ENCODE assay signal across 11 mouse cellular contexts in genomic region chr5:75083591-75084392, GRCm38 (mm10). TPM values are rescaled to one million over a fixed set of nuclear protein-coding genes. Genes with fewer than 3 reads are reported as not detected.
DNase-seq lines count a peak whose midpoint lies in the region; ATAC-seq and TF ChIP-seq lines count a peak whose summit lies in the region.
"Had no signal": no experiment of that assay in that cellular context is flagged by ENCODE, and none has a peak within 500 bp of the region (broad histone marks: within the 10 kb centered on the region; RNA-seq: fewer than 3 reads in every experiment).

No protein-coding gene starts in this region.

- no peak for DNase-seq in heart, postnatal 25 days (ENCODE audit: low spot score)
- no peak for DNase-seq in midbrain, postnatal 0 days (ENCODE audit: low spot score)
- DNase-seq in heart, postnatal 0 days (ENCODE audit: low spot score), result no peak
- DNase-seq: gastrocnemius, postnatal 25 days had no signal

- TF ChIP-seq EP300 in heart, postnatal 0 days (IDR thresholded peaks at IDR 0.05; ENCODE audit: low read depth), result no peak

- ATAC-seq in heart, embryonic 13.5 days (ENCODE audit: extremely low read depth, insufficient number of reproducible peaks, low FRiP score, low TSS enrichment), result no peak
- peak; percentile 38; the same call in 1 of the 2 replicates for ATAC-seq in midbrain, embryonic 13.5 days
- ATAC-seq in midbrain, postnatal 0 days (ENCODE audit: low FRiP score), result no peak
- ATAC-seq in heart, postnatal 0 days (ENCODE audit: insufficient read depth, low read depth), result no peak
- no peak for ATAC-seq in stomach, embryonic 16.5 days (ENCODE audit: insufficient read depth, low FRiP score)
- ATAC-seq in cerebellum, adult (ENCODE audit: insufficient number of reproducible peaks, low FRiP score, low TSS enrichment), result no peak
- ATAC-seq in CD4-positive, CD25-positive, alpha-beta regulatory T cell, adult 4 months, result no peak

- H3K36me3 ChIP-seq in heart, embryonic 13.5 days, result no peaks in the 10 kb centered on the region
- no peaks in the 10 kb centered on the region for H3K36me3 ChIP-seq in midbrain, embryonic 13.5 days
- H3K36me3 ChIP-seq in midbrain, postnatal 0 days (ENCODE audit: insufficient read depth, low read length), result no peaks in the 10 kb centered on the region
- no peaks in the 10 kb centered on the region for H3K36me3 ChIP-seq in heart, postnatal 0 days (replicated peaks; ENCODE audit: control insufficient read depth, insufficient read depth, low read length)
- no peaks in the 10 kb centered on the region for H3K36me3 ChIP-seq in stomach, embryonic 16.5 days (ENCODE audit: control insufficient read depth, insufficient read depth, low read length)

- H3K27ac ChIP-seq in heart, embryonic 13.5 days (replicated peaks), result no peak overlapping the region
- no peak overlapping the region for H3K27ac ChIP-seq in midbrain, embryonic 13.5 days
- no peak overlapping the region for H3K27ac ChIP-seq in midbrain, postnatal 0 days (ENCODE audit: low read depth, low read length)
- no peak overlapping the region for H3K27ac ChIP-seq in heart, postnatal 0 days (ENCODE audit: low read depth)
- H3K27ac ChIP-seq in stomach, embryonic 16.5 days (ENCODE audit: low read length), result no peak overlapping the region

- no peaks in the 10 kb centered on the region for H3K9me3 ChIP-seq in heart, embryonic 13.5 days
- no peaks in the 10 kb centered on the region for H3K9me3 ChIP-seq in midbrain, embryonic 13.5 days
- no peaks in the 10 kb centered on the region for H3K9me3 ChIP-seq in midbrain, postnatal 0 days (ENCODE audit: low read length)
- no peaks in the 10 kb centered on the region for H3K9me3 ChIP-seq in heart, postnatal 0 days (replicated peaks; ENCODE audit: control insufficient read depth, low read length)
- H3K9me3 ChIP-seq in stomach, embryonic 16.5 days (replicated peaks; ENCODE audit: control insufficient read depth, low read length), result no peaks in the 10 kb centered on the region

- peak overlapping the region; percentile 54 for H3K4me2 ChIP-seq in heart, embryonic 13.5 days
- no peak overlapping the region for H3K4me2 ChIP-seq in midbrain, embryonic 13.5 days (replicated peaks)
- H3K4me2 ChIP-seq in midbrain, postnatal 0 days (ENCODE audit: low read depth, low read length, poor library complexity, severe bottlenecking), result no peak overlapping the region
- peak overlapping the region; percentile 40 for H3K4me2 ChIP-seq in heart, postnatal 0 days (ENCODE audit: low read depth, low read length)
- H3K4me2 ChIP-seq in stomach, embryonic 16.5 days (ENCODE audit: low read depth, low read length), result peak overlapping the region; percentile 14; the same call in 1 of the 2 replicates

- peak overlapping the region; percentile 26 for H3K4me3 ChIP-seq in heart, embryonic 13.5 days
- H3K4me3 ChIP-seq in midbrain, embryonic 13.5 days (replicated peaks), result no peak overlapping the region
- no peak overlapping the region for H3K4me3 ChIP-seq in midbrain, postnatal 0 days (ENCODE audit: low read depth, low read length)
- H3K4me3 ChIP-seq in heart, postnatal 0 days (ENCODE audit: low read depth, low read length), result peak overlapping the region; percentile 25
- 0 out of 2 replicates have a peak overlapping the region, but pooled peaks have one; percentile 19 for H3K4me3 ChIP-seq in stomach, embryonic 16.5 days (replicated peaks; ENCODE audit: low read length)

- WGBS in heart, embryonic 13.5 days, result 1% methylated on average over 27 of the region's 27 CpGs
- WGBS in midbrain, embryonic 13.5 days, result under 1% methylated on average over 27 of the region's 27 CpGs
- WGBS in midbrain, postnatal 0 days, result 2% methylated on average over 27 of the region's 27 CpGs
- 3% methylated on average over 27 of the region's 27 CpGs for WGBS in heart, postnatal 0 days
- WGBS in stomach, embryonic 16.5 days, result 3% methylated on average over 27 of the region's 27 CpGs

- peaks cover 98% of the 10 kb centered on the region for H3K27me3 ChIP-seq in heart, embryonic 13.5 days (replicated peaks)
- peaks cover 98% of the 10 kb centered on the region for H3K27me3 ChIP-seq in midbrain, embryonic 13.5 days
- peaks cover 82% of the 10 kb centered on the region for H3K27me3 ChIP-seq in midbrain, postnatal 0 days (ENCODE audit: insufficient read depth, low read length)
- peaks cover 94% of the 10 kb centered on the region for H3K27me3 ChIP-seq in heart, postnatal 0 days (ENCODE audit: control insufficient read depth, insufficient read depth, low read length)
- peaks cover 83% of the 10 kb centered on the region for H3K27me3 ChIP-seq in stomach, embryonic 16.5 days (ENCODE audit: control insufficient read depth, insufficient read depth, low read length)

- no peak for TF ChIP-seq CTCF in midbrain, postnatal 0 days (IDR thresholded peaks at IDR 0.05)
- no peak for TF ChIP-seq CTCF in heart, postnatal 0 days (IDR thresholded peaks at IDR 0.05; ENCODE audit: low read depth)

- intact Hi-C loops in heart, postnatal 25 days (cut with DNase I), result loop anchor here (5.0 kb wide), 1 partner anchor 121 kb away; no protein-coding TSS in a partner anchor

- no peak overlapping the region for H3K9ac ChIP-seq in heart, embryonic 13.5 days
- no peak overlapping the region for H3K9ac ChIP-seq in midbrain, embryonic 13.5 days (replicated peaks)
- H3K9ac ChIP-seq in midbrain, postnatal 0 days (replicated peaks; ENCODE audit: low read length, poor library complexity, severe bottlenecking), result no peak overlapping the region
- H3K9ac ChIP-seq in heart, postnatal 0 days (replicated peaks; ENCODE audit: low read depth, low read length), result no peak overlapping the region
- H3K9ac ChIP-seq in stomach, embryonic 16.5 days (ENCODE audit: low read length), result no peak overlapping the region

- H3K4me1 ChIP-seq in heart, embryonic 13.5 days, result peaks cover 17% of the 10 kb centered on the region
- peaks cover 28% of the 10 kb centered on the region for H3K4me1 ChIP-seq in midbrain, embryonic 13.5 days (replicated peaks)
- peaks cover 3% of the 10 kb centered on the region; the same call in 1 of the 2 replicates for H3K4me1 ChIP-seq in midbrain, postnatal 0 days (ENCODE audit: insufficient read depth, low read length)
- H3K4me1 ChIP-seq in heart, postnatal 0 days (ENCODE audit: control insufficient read depth, insufficient read depth), result no peaks in the 10 kb centered on the region
- H3K4me1 ChIP-seq in stomach, embryonic 16.5 days (ENCODE audit: control insufficient read depth, insufficient read depth, low read length), result peaks cover 5% of the 10 kb centered on the region; the same call in 1 of the 2 replicates

RNA-seq across cellular contexts. Expression of gene Gsx2, which starts 8.4 kb away (rescaled TPM):
- polyA plus RNA-seq in heart, embryonic 13.5 days (2015; fragmentation: Nextera tagmentation; extraction: Ambion mirVana), result not detected in 2 replicates
- total RNA-seq in heart, postnatal 25 days (2021), result not detected
- polyA plus RNA-seq in midbrain, embryonic 13.5 days (2015; fragmentation: Nextera tagmentation; extraction: Ambion mirVana), result 0.31 and 0.94 TPM in 2 replicates
- not detected in 2 replicates for total RNA-seq in midbrain, postnatal 0 days (2014; rRNA removed)
- 0.10 and 0.12 TPM in 2 replicates for polyA plus RNA-seq in midbrain, postnatal 0 days (2015; fragmentation: Nextera tagmentation; extraction: Ambion mirVana)
- total RNA-seq in heart, postnatal 0 days (2014; rRNA removed; ENCODE audit: low replicate concordance), result not detected in 2 replicates
- not detected in 2 replicates for polyA plus RNA-seq in heart, postnatal 0 days (2015; fragmentation: Nextera tagmentation; extraction: Ambion mirVana)
- polyA plus RNA-seq in stomach, embryonic 16.5 days (2015; fragmentation: Nextera tagmentation; extraction: Ambion mirVana), result not detected in 2 replicates
- not detected for polyA plus RNA-seq in CD4-positive, CD25-positive, alpha-beta regulatory T cell, adult 4 months (2017; shearing (Covaris generic))
- total RNA-seq: common myeloid progenitor, adult 5-6 weeks; gastrocnemius, postnatal 25 days had no signal
- polyA plus RNA-seq: testis, adult 2 months had no signal

RNA-seq across cellular contexts. Expression of gene Chic2, which starts 39.2 kb away (rescaled TPM):
- polyA plus RNA-seq in heart, embryonic 13.5 days (2015; fragmentation: Nextera tagmentation; extraction: Ambion mirVana), result 18.6 and 24.8 TPM in 2 replicates
- 10 to 100 TPM; 20.5 to 23.2 TPM for total RNA-seq in heart, postnatal 25 days (2021)
- polyA plus RNA-seq in midbrain, embryonic 13.5 days (2015; fragmentation: Nextera tagmentation; extraction: Ambion mirVana), result 28.7 and 29.1 TPM in 2 replicates
- 9.6 and 26.7 TPM in 2 replicates for total RNA-seq in midbrain, postnatal 0 days (2014; rRNA removed)
- polyA plus RNA-seq in midbrain, postnatal 0 days (2015; fragmentation: Nextera tagmentation; extraction: Ambion mirVana), result 23.9 and 31.4 TPM in 2 replicates
- total RNA-seq in heart, postnatal 0 days (2014; rRNA removed; ENCODE audit: low replicate concordance), result 18.4 and 28.5 TPM in 2 replicates
- polyA plus RNA-seq in heart, postnatal 0 days (2015; fragmentation: Nextera tagmentation; extraction: Ambion mirVana), result 27.4 and 28.5 TPM in 2 replicates
- 16.5 and 20.4 TPM in 2 replicates for polyA plus RNA-seq in stomach, embryonic 16.5 days (2015; fragmentation: Nextera tagmentation; extraction: Ambion mirVana)
- polyA plus RNA-seq in CD4-positive, CD25-positive, alpha-beta regulatory T cell, adult 4 months (2017; shearing (Covaris generic)), result 1 to 10 TPM; 7.2 to 9.1 TPM

Comparison
In these comparisons a context has a peak if more than half of its experiments do, and no peak if none do; other contexts are left out.
1. H3K4me2 ChIP-seq: peak in heart, embryonic 13.5 days (single experiment), heart, postnatal 0 days (single experiment) and stomach, embryonic 16.5 days (single experiment); none in midbrain, embryonic 13.5 days (single experiment) and midbrain, postnatal 0 days (single experiment).
2. H3K4me3 ChIP-seq: peak in heart, embryonic 13.5 days (single experiment), heart, postnatal 0 days (single experiment) and stomach, embryonic 16.5 days (single experiment); none in midbrain, embryonic 13.5 days (single experiment) and midbrain, postnatal 0 days (single experiment).